Mouse (Mus musculus) liver, embryonic 16.5 days (tissue): ENCODE measurements around the gene Olfr741. TPM values are rescaled to one million over a fixed set of nuclear protein-coding genes. Genes with fewer than 3 reads are reported as not detected.

Experiments
- ATAC-seq: fragments of 200-750 bp; cut with Nextera tagmentation; 2 replicates; pipeline ENCODE4 v1.8.0; 2017; ENCODE audit warnings: low read depth, mild to moderate bottlenecking, moderate number of reproducible peaks, moderate library complexity
- H3K27ac ChIP-seq: fragments of 300-500 bp; sonication (generic); 2 replicates; pipeline ENCODE4 v1.5.1; 2014; ENCODE audit warnings: mild to moderate bottlenecking, low read length
- H3K27me3 ChIP-seq: fragments of 300-500 bp; sonication (generic); 2 replicates; pipeline ENCODE4 v1.6.1; 2014; ENCODE audit warnings: low read depth, low read length, mixed read lengths; ENCODE audit not compliant: control insufficient read depth, insufficient read depth
- H3K36me3 ChIP-seq: fragments of 300-500 bp; sonication (generic); 2 replicates; pipeline ENCODE4 v1.6.1; 2014; ENCODE audit warnings: mild to moderate bottlenecking; ENCODE audit not compliant: control insufficient read depth, insufficient read depth
- H3K4me1 ChIP-seq: fragments of 300-500 bp; sonication (generic); 2 replicates; pipeline ENCODE4 v1.6.1; 2014; ENCODE audit warnings: low read depth, low read length, mixed read lengths; ENCODE audit not compliant: control insufficient read depth
- H3K4me2 ChIP-seq: fragments of 300-500 bp; sonication (generic); 2 replicates; pipeline ENCODE4 v1.6.1; 2014; ENCODE audit warnings: low read depth, low read length, mixed read lengths
- H3K4me3 ChIP-seq: fragments of 300-500 bp; sonication (generic); 2 replicates; pipeline ENCODE4 v1.5.1; 2014; ENCODE audit warnings: low read depth, mild to moderate bottlenecking, low read length
- H3K9ac ChIP-seq: fragments of 300-500 bp; sonication (generic); 2 replicates; pipeline ENCODE4 v1.6.1; 2014; ENCODE audit warnings: low read depth, low read length
- H3K9me3 ChIP-seq: fragments of 300-500 bp; sonication (generic); replicated peaks from 2 replicates; pipeline ENCODE4 v1.6.1; 2016; ENCODE audit warnings: low read length; ENCODE audit not compliant: control insufficient read depth
- WGBS: fragments of 180-500 bp; shearing (Covaris S2); extraction: QIAGEN DNeasy Blood & Tissue Kit; methylation state at CpG from one replicate; pipeline ENCODE4 v1.1.7; 2014; ENCODE audit not compliant: insufficient replicate concordance; 5-methylcytosine and 5-hydroxymethylcytosine counted together
- polyA plus RNA-seq: library from polyadenylated mRNA; unstranded; fragments of >200 nt; fragmentation: Nextera tagmentation; extraction: Ambion mirVana; gene quantifications from 2 replicates; pipeline ENCODE4 v1.2.1, GENCODE M21; 2015

Olfr741 gene
- not detected in 2 replicates for polyA plus RNA-seq

GRCm38 (mm10) chr14:50472438-50472837, at the start of gene Olfr741:
Gene Olfr741 (plus strand): TSS chr14:50472738.
- Histone ChIP-seq H3K9me3 (no peaks in the 10 kb centered on the region), H3K4me2 (no peak within 1 kb of the TSS), H3K4me3 (no peak within 1 kb of the TSS), H3K9ac (no peak within 1 kb of the TSS), H3K4me1 (no peaks in the 10 kb centered on the region), H3K36me3 (no peaks in the 10 kb centered on the region), H3K27ac (no peak within 1 kb of the TSS), H3K27me3 (no peaks in the 10 kb centered on the region)
- 54% methylated on average over 2 of the region's 2 CpGs for WGBS
- no peak for ATAC-seq

DNA sequence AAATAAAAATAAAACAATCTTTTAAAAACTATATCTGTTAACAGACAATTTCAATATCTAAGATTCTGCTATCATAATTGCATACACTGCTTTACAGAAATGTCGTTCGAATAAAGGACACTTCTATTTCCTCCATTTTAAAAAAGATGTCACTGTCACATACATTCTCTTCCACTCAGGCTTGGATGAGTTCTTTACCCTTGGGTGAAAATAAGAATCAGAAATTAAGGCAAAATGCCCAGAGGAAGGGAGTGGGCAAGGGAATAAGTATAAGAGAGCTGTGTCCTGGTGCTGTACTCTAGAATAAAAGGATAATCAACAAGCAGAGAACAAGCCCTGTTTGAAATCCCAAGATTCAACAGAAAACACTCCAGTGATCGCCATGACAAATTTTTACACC, 27.3 kb upstream of the Olfr741 start, which contains the start of gene Olfr740:
TSS of gene Olfr740 (plus strand) at position 301 of the 400 bp plus-strand sequence.
- Histone ChIP-seq H3K4me1 (no peaks in the 10 kb centered on the region), H3K9me3 (no peaks in the 10 kb centered on the region), H3K36me3 (no peaks in the 10 kb centered on the region), H3K27me3 (no peaks in the 10 kb centered on the region), H3K4me3 (no peak within 1 kb of the TSS), H3K9ac (no peak within 1 kb of the TSS), H3K27ac (no peak within 1 kb of the TSS), H3K4me2 (no peak within 1 kb of the TSS)
- 63% methylated on average over 3 of the region's 3 CpGs for WGBS
- no peak for ATAC-seq

DNA sequence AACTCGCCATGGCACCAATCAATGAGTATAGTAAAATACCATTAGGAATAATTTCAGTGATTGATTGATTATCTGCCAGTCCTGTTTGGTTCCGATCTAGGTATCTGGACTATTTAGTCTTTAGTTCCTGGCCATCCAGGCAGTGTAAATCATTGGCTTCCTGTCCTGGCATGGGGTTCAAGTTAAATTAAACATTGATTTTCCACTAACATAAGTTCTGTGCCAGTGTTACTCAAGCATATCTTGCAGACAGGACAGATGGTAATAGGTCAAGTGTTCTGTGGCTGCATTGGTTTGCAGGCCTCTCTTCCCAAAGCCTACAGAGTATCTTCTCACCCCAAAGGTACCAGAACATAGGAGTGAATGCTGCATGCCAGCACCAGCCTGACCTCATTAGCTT, 5.9 kb downstream of the Olfr741 start:
- 49% methylated on average over 2 of the region's 2 CpGs for WGBS
- no peaks in the 10 kb centered on the region for H3K27me3 ChIP-seq
- no peaks in the 10 kb centered on the region for H3K9me3 ChIP-seq
- no peaks in the 10 kb centered on the region for H3K4me1 ChIP-seq
- no peak overlapping the region for H3K27ac ChIP-seq
- no peak for ATAC-seq
- H3K4me3 ChIP-seq = no peak overlapping the region
- no peaks in the 10 kb centered on the region for H3K36me3 ChIP-seq
- no peak overlapping the region for H3K9ac ChIP-seq
- no peak overlapping the region for H3K4me2 ChIP-seq

DNA sequence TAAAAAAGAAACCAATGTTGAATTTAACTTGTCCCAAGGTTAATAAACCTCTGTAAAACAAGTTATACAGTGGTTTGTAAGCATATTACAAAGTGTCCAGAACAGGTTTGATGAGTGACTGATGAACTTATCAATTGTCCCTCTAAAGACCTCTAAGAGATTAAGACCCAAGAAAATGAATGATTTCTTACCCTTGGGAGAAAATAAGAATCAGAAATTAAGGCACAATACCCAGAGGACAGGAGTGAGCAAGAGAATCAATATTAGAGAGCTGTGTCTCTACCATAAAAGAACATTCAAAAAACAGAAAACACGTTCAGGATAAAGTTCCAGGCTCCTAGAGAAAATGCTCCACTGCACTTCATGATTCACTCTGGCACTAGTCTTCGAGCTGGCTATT, 30.8 kb downstream of the Olfr741 start, which contains the start of gene Olfr742:
TSS of gene Olfr742 (plus strand) at position 301 of the 400 bp plus-strand sequence.
- Histone ChIP-seq H3K9ac (no peak within 1 kb of the TSS), H3K36me3 (no peaks in the 10 kb centered on the region), H3K27me3 (no peaks in the 10 kb centered on the region), H3K4me1 (no peaks in the 10 kb centered on the region), H3K9me3 (no peaks in the 10 kb centered on the region), H3K27ac (no peak within 1 kb of the TSS), H3K4me3 (no peak within 1 kb of the TSS), H3K4me2 (no peak within 1 kb of the TSS)
- 32% methylated on average over 2 of the region's 2 CpGs for WGBS
- no peak for ATAC-seq

DNA sequence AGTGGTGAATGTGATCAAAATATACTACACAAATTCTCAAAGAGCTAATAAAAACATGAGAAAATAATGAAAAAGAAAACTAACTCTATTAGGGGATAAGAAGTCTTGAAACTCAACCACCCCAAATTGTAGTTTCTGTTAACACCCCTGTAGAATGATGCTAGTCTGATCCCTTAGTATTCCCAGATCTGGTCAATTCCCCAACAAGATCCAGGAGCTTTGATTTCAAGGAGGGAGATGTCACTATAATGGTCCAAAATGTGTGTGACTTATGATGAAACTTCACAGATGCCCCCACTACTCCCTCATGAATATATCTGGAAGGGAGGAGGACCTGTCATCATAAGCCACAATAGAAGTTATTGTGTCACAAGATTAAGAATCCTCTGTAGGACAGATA, 49.0 kb downstream of the Olfr741 start, which contains the start of gene Olfr743:
TSS of gene Olfr743 (plus strand) at position 301 of the 400 bp plus-strand sequence.
- Histone ChIP-seq H3K9me3 (no peaks in the 10 kb centered on the region), H3K4me3 (no peak within 1 kb of the TSS), H3K4me1 (no peaks in the 10 kb centered on the region), H3K9ac (no peak within 1 kb of the TSS), H3K4me2 (no peak within 1 kb of the TSS), H3K36me3 (no peaks in the 10 kb centered on the region), H3K27ac (no peak within 1 kb of the TSS), H3K27me3 (no peaks in the 10 kb centered on the region)
- no peak for ATAC-seq

Other genes starting within 250 kb of the Olfr741 start
- gene Olfr731, start 230.9 kb upstream of the Olfr741 start, polyA plus RNA-seq = not detected in 2 replicates
- not detected in 2 replicates for gene Olfr732, start 188.5 kb upstream of the Olfr741 start, polyA plus RNA-seq
- gene Olfr733, start 171.2 kb upstream of the Olfr741 start, polyA plus RNA-seq = not detected in 2 replicates
- not detected in 2 replicates for gene Olfr734, start 146.0 kb upstream of the Olfr741 start, polyA plus RNA-seq
- not detected in 2 replicates for gene Olfr735, start 123.9 kb upstream of the Olfr741 start, polyA plus RNA-seq
- 0.07 and 0.15 TPM in 2 replicates for gene Tlr11, start 114.8 kb upstream of the Olfr741 start, polyA plus RNA-seq
- gene Olfr736, start 91.6 kb upstream of the Olfr741 start, polyA plus RNA-seq = not detected in 2 replicates
- gene Olfr738, start 65.2 kb upstream of the Olfr741 start, polyA plus RNA-seq = not detected in 2 replicates
- not detected in 2 replicates for gene Olfr739, start 54.1 kb upstream of the Olfr741 start, polyA plus RNA-seq
- not detected in 2 replicates for gene Olfr740, start 27.2 kb upstream of the Olfr741 start, polyA plus RNA-seq
- gene Olfr742, start 30.9 kb downstream of the Olfr741 start, polyA plus RNA-seq = not detected in 2 replicates
- not detected in 2 replicates for gene Olfr743, start 49.1 kb downstream of the Olfr741 start, polyA plus RNA-seq
- gene Olfr744, start 142.1 kb downstream of the Olfr741 start, polyA plus RNA-seq = not detected in 2 replicates
- gene Olfr745, start 166.7 kb downstream of the Olfr741 start, polyA plus RNA-seq = not detected in 2 replicates
- not detected in 2 replicates for gene Olfr746, start 174.3 kb downstream of the Olfr741 start, polyA plus RNA-seq
- gene Olfr747, start 220.5 kb downstream of the Olfr741 start, polyA plus RNA-seq = not detected in 2 replicates
- gene Olfr748, start 234.6 kb downstream of the Olfr741 start, polyA plus RNA-seq = not detected in 2 replicates